Mouse (Mus musculus): ENCODE results near the gene Rhbg.

Gene Rhbg

DNA sequence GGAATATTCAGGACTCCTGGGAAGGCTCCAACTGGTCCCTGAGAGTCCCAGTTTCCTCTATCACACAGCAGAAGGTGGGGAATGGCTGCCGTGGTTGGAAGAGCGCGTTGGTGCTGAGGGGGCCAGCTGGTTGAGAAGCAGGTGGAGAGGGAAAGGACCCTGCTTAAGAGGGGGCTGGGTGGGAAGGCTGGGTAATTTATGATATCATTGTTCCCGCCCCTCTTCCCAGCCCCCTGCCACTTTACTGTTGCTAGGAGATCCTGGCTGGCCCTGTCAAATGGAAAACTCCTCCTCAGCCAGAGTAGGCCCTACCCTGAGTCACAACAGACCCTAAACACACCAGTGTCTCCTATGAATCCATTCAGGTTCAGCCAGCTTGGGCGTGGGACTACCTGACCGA lies 26.5 kb downstream of the Rhbg start:
- DNase-seq (ENCODE audit: low spot score): no peak

DNA sequence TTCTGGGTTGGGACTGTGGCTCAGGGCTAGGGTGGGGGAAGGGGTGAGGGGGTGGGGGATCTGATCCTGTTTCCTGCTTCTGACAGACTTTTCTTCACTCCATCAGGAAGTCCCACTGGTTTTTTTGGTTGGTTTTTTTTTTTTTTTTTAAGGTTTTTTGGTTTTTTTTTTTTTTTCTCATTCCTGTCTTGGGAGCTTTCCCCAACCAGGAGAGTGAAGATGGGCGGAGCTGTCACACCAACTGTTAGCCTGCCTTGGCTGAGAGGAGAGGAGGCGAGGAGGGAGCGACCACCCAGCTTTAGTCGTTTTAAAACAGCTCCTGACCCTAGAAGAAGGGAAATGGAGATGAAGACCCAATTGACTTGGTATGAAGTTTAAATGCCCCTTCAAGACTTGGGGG lies 27.2 kb downstream of the Rhbg start:
- no peak for DNase-seq (ENCODE audit: low spot score)

DNA sequence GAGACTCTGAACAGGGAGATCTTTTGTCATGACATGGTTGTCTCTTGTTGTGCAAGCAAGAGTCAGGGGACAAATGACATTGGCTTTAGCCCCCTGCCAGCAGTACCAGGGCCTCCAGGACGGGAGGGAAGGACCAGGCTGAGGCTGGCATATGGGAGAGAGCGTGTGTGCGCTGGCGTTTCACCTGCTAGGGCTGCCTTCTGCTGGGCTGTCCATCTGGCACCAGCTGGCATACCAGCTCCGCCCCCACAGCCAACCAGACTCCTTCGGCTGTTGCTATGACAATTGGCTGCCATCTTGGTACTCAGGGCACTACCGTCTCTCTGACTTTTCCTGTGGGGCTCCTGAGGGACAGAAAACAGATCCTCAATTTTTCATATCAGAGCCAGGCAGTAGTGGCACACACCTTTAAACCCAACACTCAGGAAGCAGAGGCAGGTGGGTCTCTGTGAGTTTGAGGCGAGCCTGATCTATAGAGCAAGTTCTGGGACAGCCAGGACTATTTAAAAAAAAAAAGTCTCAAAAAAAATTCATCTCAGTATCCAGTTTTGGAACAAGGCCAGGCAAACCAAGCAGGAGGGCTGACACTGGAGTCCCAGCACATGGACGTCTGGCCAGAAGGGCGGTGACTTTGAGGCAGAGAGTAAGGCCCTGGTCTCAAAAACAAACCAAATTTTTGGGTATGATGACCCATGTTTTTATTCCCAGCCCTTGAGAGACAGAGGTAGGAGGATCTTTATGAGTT lies 28.2 kb downstream of the Rhbg start:
- DNase-seq (ENCODE audit: low spot score): no peak

DNA sequence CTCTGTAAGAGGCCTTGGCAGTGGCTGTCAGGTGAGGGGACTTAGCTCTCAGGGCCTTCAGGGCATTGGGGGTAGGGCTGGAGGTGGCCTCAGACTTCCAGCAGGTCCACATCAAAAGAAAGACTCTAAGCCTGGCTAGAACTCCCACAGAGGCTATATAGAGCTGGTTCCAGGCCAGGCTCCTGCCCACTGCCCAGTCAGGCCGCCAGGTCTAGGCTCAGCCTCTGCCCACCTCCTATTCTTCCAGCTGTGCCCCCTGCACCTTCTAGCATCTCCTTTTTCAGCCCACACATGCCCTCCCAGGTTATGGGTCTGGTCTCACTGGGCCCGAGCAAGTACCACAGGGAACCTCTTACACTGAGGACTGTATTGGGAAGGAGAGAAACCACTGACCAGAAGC lies 29.6 kb downstream of the Rhbg start:
- DNase-seq (ENCODE audit: low spot score): no peak

DNA sequence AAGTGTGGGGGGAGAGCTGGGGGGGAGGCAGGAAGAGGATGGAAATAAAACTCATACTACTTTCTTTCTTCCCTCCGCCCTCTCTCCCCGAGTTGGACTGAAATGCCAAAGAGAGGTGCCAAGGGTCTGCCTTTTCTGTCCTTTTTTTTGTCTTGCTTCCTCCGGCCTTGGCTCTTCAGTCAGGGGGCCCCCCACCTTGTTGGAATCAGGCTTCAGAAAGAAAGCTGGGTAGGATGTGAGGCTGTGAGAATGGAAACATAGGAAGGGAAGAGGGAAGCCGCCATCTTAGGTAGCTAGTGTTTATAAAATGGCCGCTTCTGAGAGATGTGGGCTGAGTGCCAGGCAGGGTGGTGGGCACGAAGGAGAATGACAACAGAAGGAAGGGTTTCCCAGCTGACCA lies 32.1 kb downstream of the Rhbg start:
- DNase-seq (ENCODE audit: low spot score): no peak

DNA sequence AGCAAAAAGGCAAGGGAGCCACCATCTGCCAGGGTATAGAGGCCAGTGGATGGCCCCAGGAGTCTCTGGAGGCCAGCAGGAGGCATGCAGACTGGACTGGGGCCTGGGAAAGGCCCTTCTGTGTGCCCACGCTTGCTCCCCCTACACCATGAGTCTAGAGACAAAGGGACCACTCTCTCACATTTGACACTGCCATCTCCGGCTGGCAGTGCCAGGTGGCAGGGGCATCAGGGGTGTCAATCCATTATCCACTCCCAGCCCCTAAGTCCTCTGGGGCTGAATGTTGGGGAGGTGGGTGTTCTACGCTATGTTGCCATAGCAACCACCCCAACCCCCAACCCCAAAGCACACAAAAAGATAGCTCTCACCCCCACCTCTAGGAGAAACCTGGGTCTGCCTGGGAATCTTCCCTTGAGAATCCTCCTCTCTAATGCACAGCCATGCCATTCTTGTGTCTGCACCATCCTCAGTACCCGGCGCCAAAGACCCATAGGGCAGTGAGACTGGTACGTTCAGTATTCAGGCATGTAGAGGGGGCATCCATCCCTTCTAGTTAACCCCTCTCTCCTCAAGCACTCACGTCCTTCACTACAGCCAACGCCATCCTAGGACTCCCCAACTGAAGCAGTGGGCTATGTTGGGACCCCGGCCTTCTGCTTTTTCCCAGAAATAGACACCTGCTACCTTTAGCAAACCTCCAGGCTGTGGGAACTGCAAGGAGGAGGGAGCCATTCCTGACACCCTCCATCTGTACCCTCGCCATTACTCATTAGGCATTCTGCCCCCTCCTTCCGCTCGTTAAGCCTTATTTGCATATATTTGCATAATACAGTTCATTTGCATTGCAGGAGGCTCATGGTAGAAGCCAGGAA lies 32.8 kb downstream of the Rhbg start:
- DNase-seq (ENCODE audit: low spot score): peak; percentile 78

DNA sequence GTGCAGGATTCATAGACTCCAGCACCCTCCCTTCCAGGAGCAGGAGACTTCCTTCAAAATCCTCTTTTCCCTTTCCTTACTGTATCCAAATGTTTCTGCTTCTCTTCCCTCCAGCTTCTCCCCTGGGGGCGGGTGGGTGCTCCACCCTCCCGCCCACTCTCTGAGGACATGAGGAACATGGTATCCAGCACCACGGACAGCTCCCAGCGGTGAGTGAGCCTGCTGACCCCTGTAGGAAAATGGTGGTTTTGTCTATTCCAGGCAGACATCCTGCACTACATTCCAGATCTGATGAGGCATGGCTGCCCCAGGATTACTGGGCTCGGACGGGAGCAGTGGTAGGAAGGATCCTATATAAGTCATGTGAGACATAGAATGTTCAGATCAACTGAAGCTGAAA lies 33.7 kb downstream of the Rhbg start:
- DNase-seq (ENCODE audit: low spot score): no peak

DNA sequence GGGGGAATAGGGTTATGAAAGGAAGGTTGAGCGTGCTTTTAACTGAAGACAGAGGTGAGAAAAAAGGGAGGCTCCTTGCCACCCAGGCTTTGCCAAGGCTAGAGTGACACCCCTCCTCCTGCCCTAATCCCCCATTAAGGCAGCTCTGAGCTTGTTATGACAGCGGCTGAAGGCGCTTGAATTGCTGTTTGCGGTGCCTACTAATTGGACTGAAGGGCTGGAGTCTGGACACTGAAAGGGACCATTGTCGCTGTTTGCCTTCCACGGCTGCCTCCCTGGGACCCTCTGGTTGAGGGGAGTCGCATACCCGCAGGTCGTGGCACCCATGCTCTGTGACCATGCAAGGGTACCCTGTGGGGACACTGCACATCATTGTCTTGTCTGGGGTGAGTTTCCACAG lies 34.6 kb downstream of the Rhbg start:
- no peak for DNase-seq (ENCODE audit: low spot score)

DNA sequence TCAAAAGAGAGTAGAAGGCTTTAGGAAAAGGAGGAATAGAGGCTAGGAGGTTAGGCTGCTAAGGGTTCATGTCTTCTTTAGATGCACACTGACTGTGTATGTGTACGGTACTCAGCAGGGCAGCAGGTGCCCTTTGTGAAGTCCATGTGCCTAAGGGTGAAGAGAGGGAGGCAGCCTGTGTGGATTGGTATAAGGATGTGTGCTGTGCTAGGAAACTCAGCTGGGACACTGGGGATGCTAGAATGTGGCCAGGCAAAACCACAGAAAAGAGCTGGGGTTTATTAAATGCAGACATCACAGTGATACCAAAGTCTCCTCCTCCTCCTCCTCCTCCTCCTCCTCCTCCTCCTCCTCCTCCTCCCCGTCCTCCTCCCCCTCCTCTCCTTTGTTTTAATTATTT lies 36.8 kb downstream of the Rhbg start:
- no peak for DNase-seq (ENCODE audit: low spot score)

DNA sequence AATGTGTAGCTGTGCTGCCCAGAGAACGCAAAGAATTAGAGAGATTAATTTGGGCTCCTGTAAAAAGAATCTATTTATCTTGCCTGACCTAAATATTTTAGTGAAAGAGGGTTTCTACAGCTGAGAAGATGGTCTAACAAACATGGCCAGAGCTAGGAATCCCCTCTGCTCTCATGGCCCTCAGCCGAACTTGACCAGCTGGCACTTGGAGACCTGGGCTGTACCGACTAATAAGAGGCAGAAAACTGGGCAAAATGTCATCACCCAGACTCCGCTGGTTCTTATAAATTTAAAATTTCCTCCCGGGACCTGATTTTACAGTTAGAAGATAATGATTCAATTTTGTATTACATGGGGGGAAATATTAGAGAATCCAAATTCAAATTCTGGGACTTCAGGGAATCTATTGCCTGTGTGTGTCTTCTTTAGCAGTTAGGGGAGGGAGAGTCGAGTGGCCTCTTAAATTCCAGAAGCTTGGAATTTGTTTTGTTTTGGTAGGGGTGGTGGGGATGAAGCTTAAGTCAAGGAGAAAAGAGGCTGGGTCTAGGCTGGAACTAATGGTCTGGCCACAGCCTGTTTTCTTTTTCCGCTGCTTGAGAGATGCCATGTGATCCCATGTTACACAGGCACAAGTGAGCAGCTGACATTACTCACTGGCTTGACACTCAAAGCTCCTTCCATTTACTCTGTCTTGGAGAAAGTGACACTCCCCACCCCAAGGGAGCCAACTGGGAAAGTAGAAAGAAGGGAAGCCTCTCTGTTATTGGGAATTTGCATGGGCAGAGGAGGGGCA lies 37.8 kb downstream of the Rhbg start:
- DNase-seq (ENCODE audit: low spot score): no peak

DNA sequence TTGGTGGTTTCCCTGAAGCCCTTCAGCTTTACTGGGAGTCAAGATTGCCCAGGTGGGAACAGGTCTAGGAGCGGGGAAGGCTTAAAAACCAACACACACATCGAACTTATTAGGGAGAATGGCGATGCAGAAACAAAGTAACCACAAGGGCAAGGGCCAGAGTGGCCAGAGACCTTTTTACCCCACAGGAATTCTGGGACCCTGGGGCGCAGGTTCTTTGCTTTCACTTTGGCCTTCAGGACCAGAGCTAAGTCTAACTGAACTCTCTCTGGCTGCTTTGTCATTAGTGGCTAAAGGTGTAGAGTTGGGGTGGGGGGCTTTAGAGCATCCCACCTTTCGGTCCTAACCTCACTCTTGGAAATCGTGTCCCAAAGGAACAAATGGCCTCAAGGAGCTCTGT lies 38.4 kb downstream of the Rhbg start:
- no peak for DNase-seq (ENCODE audit: low spot score)

DNA sequence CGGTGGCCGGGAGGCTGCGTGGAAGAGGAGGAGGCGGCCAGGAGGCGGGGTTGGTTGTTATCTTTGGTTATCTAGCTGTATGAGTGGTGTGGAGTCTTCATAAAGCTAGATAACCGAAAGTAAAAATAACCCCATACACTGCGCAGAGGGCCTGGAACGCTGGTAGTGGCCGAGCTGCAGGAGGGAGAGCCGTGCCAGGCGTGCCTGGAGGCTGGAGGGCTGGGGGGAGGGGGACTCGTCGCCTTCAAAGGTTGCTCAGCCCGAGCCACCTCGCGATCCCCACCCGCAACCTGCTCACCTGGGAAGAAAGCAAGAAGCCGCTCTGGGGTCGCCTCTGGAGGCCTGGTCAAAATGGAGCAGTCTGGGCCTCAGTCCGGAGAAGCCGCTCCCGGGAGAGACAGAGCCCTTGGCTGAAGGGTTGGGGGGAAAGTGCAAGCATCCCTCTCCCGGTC lies 38.9 kb downstream of the Rhbg start:
- DNase-seq (ENCODE audit: low spot score): no peak

DNA sequence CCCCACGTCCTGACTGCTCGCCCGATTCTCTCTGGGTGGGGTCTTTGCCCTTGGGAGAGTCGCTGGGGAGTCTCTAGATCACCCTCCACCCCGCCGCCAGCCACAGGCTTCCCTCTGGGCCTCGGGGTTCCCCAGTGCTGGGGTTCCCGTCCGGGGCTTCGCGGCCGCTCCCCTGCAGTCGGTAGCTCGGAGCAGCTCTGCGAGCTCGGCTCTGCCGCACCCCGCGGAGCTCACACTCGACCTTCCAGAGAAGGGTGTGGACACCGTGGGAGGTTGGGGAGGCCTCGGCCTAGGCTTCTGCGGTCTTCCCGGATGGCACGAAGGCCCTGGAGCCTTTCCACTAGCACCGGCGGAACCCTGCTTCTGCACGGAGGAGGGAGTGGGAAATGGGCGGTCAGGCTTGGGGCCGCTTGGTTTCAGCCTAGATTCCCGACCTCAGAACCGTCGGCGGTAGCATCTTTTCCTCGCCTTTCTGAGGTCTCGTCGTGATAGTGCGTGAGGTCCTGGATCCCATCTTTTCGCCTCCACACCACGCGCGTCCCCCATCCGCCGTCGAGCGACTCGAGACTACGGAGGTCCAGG lies 39.4 kb downstream of the Rhbg start:
- no peak for DNase-seq (ENCODE audit: low spot score)

DNA sequence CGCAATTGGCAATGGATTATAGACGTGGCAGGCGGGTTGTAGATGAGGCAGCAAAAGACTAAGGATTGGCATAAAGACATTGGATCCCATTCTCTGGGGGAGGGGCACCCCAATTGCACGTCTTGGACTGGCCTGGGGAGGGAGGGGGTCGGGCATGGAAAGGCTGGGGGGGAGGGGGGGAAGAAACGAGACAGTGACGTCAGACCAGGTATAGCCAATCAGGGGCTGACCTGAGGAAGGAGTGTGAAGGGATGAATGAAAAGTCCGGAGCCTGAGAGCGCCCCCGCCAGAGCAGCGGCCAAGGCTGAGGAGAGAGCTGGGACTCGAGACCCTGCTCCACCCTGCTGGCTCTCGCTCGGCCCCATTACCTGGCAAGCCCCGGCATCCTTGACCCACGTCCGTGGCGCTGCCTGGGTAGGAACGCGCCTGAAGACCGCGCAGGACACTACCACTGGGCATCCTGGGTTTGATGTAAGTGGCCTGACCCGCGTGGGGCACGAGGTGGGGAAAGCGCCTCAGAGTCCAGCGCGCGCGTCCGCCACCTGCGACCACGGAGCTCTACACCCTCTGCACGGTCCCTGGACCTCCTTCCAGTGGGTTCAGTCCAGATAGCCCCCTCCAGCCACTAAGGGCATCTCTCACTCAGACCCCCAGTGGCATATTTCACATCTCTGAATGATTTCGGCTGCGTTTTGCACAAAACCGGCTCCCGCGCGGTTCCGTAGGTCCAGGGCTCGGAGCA lies 40.1 kb downstream of the Rhbg start:
- no peak for DNase-seq (ENCODE audit: low spot score)

DNA sequence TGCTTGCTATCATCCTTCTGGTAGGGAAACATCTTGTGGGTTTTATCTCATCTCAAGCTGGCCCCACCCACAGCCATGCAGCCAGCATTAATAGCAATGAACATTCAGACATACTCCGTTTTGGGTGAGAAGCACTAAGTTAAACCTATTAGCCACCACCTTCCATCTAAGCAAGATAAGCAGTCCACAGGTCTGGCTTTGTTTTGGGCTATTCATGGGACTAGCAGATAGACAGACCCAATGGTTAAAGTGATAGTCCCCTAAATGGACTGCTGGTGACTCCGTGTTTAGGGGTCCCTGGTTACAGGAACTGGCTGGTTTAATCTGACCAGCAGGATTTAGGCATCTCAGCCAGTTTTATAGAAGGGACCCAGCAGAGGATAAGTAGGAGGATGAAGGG lies 41.5 kb downstream of the Rhbg start:
- DNase-seq (ENCODE audit: low spot score): no peak

DNA sequence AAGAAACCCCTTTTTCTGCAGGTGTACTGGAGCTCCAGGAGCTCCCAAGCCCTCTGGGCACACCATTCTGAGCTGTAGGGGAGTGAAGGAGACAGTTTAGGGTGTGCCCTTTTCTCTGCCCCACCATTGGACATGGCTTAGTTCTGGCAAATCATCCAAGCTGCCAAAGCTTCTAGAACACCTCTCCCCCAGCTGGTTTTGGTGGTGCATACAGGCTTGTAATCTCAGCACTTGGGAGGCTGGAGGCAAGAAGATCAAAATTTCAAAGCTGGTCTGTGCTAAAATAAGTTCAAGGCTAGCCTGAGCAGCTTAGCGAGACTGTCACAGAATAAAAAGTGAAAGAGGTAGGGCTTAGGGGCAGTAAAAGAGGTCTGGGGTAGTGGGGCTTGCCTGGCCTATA lies 42.2 kb downstream of the Rhbg start:
- DNase-seq (ENCODE audit: low spot score): no peak

DNA sequence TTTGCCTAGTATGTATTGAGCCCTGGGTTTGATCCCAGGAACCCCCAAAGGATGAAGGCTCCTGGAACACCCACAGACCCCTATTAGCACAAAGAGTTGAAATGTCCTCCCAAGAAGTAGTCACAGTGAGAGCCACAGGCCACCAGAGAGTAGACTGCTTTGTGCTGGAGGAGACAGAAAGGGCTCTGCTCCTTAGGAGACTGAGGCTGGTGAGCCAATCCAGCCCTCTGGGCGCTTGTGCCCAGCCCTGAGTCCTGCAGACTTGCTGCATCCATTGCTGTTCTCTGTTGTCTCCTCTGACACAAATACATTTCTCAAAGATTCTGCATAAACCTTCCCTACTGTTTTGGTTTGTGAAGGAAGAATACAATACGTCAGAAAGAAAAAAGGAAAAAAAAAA lies 43.6 kb downstream of the Rhbg start:
- no peak for DNase-seq (ENCODE audit: low spot score)

DNA sequence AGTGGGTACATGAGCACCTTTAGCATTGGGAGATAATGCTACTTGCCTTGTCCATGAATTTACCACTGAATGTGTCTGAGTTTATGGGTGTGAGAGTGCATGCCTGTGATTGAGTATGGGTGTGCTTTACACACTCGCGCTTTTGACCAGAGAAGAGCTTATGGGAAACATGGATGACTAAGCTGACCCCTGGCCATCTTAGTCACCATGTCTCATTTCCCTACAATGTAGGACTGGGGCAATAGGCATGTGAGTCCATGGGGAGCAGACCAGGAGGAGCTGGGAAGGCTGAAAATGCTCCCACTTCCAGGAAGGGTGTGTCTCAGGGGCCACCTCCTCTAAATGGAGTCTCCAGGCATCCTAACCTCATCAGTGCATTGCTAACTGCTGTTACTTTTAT lies 44.4 kb downstream of the Rhbg start:
- DNase-seq (ENCODE audit: low spot score): no peak

DNA sequence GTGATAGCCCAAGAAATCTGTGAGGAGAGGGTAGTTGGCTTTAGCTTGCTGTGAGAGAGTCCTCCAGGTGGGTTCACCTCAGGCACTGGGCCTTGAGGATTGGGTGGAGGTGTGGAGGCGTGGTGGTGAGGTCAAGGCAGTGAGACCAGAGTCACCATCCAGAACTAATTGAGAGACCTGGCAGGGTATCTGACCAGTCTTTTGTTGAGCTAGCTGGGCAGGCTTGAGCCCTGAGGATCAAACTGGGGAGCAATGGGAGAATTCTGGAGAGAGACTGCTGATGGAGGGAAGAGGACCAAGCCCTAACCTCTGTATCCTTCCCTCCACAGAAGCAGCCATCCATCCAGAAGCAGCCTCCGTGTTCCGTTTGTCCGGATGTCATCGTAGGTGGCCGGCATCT lies 45.2 kb downstream of the Rhbg start:
- DNase-seq (ENCODE audit: low spot score): no peak

DNA sequence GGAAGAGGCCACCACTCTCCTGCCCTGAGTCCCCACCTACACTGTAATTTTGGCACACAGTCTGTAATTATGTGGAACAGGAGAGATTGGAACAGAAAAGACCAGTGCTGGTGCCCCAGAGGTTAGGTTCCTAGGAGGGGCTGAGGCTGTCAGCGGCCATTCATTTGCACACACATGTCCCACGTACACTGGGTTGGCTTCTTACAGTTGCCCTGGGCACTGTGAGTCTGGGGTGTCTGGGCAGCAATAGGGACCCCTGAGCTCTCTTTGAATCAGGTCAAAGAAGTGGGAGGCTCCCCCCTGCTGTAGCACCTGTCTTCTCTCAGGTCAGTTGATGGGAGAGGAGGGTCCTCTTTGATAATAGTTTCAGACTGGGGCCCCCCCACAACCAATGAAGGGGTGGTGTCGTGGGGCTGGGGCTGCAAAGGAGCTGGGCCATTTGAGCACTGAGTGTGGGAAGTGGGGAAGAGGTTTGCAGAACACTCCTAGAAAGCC lies 46.2 kb downstream of the Rhbg start:
- DNase-seq (ENCODE audit: low spot score): no peak

DNA sequence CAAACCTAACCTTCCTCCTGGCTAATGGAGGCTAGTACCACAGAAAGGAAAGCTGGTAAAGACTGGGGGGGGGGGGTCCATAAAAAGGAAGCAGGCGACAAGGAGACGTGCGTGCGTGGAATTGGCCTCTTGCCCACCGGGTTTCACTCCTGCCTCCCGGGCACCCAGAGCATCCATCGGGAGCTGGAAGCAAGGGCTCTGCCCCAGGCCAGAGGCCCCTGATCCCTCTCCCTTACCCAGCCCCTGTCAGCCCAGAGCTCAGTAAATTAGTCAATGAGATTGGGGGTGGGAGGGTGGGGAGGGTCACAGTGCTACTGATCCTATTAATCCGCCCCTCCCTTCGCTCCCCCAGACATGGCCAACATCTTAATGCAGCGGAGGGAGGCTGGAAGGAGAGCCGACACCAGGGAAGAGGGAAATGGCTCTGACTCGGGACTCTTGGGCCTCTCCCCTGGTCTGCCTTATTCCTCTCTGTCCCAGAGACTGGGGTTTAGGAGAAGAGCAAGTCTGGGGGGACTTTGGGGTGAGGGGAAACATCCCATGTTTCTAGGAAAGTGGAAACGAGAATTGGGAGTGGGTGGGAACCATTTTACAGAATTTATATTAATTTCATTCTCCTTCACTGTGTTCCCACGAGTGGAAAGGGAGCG lies 46.9 kb downstream of the Rhbg start:
- no peak for DNase-seq (ENCODE audit: low spot score)
